Mouse (Mus musculus) frontal cortex, adult (tissue): ENCODE data around the gene Dynlt1b.
"Not testable (repeated sequence)": the region's sequence is repeated elsewhere in the genome, so short reads cannot be mapped to it uniquely, and the experiment has no call there.

Source experiments
- ATAC-seq: cut with Nextera tagmentation; 2 replicates; pipeline ENCODE4 v1.9.2; 2017; ENCODE audit warnings: mild to moderate bottlenecking, moderate library complexity, mixed read lengths; ENCODE audit not compliant: low TSS enrichment

The Dynlt1b gene

GRCm38 (mm10) chr17:6429945-6430344 is at the start of gene Dynlt1b:
Dynlt1b (plus strand) TSS chr17:6430112.
- peak; percentile 86 for ATAC-seq

GRCm38 (mm10) chr17:6380182-6380841 is 49.6 kb upstream of the Dynlt1b start:
- not testable (repeated sequence) for ATAC-seq

- not testable (repeated sequence) for ATAC-seq
Observed at GRCm38 (mm10) chr17:6381071-6381682, 48.7 kb upstream of the Dynlt1b start.

DNA sequence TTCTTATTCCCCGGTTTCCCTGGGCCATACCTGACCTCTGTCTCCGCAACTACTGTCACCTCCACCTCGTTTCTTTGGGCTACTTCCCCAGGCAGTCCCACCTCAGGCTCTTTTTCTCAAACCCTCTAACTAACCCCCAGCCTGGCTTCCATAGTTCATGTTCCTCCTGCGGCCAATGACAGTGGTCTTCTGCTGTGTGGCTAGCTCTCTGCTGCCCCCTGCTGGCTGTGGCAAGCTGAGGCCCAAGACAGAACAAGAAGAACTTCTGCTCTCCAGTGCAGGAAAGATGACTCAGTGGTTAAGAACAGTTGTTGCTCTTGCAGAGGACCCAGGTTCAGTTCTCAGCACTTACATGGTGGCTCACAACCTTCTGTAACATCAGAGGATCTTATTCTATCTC is 43.0 kb upstream of the Dynlt1b start:
- ATAC-seq = peak; percentile 83

- ATAC-seq = not testable (repeated sequence)
Observed at GRCm38 (mm10) chr17:6387380-6387911, 42.5 kb upstream of the Dynlt1b start.

GRCm38 (mm10) chr17:6389463-6389862 is 40.4 kb upstream of the Dynlt1b start:
- ATAC-seq = not testable (repeated sequence)

DNA sequence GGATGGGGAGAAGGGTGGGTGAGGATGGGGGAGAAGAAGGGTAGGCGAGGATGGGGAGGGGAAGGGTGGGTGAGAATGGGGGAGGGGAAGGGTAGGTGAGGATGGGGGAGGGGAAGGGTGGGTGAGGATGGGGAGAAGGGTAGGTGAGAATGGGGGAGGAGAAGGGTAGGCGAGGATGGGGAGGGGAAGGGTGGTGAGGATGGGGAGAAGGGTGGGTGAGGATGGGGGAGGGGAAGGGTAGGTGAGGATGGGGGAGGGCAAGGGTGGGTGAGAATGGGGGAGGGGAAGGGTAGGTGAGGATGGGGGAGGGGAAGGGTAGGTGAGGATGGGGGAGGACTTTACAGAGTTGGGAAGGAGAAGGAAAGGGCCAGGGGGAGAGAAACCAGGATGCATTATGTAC is 39.2 kb upstream of the Dynlt1b start:
- not testable (repeated sequence) for ATAC-seq

GRCm38 (mm10) chr17:6391736-6392135 is 38.2 kb upstream of the Dynlt1b start:
- ATAC-seq = not testable (repeated sequence)

DNA sequence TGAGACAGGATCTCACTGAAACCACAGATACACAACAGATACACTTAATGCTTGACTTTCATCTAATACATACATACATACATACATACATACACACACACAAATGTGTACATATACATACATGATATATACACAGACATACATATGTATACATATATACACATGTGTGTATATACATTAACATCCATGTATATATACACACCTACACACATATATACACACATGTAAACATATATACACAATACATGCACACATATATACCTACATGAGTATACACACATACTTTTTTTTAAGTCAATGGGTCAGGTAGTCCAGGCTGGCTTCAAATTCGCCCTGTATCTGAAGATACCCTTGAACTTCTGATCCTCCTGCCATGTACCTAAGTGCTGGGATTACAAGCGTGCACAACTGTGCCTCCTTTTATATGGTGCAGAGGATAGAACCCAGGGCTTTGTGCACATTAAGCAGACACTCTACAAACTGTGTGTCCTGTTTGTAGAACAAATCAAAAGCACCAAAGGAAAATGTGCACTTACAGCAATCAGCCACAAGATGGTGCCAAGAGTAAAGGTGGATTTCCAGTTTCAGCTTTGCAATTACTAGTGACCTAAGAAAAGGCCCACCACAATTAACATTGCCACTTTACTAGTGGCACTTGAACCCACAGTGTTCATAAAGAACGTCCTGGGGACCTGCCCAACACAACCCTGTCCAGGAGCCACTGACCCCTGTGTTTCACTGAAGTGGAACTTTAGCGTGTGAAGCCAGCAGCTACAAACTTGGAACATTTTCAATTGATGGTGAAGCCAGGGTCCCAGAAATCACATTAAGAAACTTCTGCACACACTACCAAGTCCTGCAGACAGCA is 37.2 kb upstream of the Dynlt1b start:
- ATAC-seq = not testable (repeated sequence)

DNA sequence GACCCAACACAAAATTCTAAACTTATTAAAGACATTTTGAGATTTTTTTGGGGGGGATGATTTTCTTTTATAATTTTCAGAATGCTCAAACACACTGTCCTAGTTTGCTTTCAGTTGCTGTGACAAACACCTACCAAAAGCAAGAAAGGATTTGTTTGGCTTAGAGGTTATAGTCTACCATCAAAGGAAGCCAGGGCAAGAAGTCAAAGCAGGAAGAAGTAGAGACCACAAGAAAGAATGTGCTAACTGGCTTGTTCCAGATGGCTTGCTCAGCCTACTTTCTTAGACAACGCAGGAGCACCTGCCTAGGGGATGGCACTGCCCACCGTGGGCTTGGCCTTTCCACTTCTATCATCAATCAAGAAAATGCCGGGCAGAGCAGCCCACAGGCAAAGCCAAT is 31.8 kb upstream of the Dynlt1b start:
- ATAC-seq = not testable (repeated sequence)

- ATAC-seq = not testable (repeated sequence)
Observed at GRCm38 (mm10) chr17:6398816-6399215, 31.1 kb upstream of the Dynlt1b start.

DNA sequence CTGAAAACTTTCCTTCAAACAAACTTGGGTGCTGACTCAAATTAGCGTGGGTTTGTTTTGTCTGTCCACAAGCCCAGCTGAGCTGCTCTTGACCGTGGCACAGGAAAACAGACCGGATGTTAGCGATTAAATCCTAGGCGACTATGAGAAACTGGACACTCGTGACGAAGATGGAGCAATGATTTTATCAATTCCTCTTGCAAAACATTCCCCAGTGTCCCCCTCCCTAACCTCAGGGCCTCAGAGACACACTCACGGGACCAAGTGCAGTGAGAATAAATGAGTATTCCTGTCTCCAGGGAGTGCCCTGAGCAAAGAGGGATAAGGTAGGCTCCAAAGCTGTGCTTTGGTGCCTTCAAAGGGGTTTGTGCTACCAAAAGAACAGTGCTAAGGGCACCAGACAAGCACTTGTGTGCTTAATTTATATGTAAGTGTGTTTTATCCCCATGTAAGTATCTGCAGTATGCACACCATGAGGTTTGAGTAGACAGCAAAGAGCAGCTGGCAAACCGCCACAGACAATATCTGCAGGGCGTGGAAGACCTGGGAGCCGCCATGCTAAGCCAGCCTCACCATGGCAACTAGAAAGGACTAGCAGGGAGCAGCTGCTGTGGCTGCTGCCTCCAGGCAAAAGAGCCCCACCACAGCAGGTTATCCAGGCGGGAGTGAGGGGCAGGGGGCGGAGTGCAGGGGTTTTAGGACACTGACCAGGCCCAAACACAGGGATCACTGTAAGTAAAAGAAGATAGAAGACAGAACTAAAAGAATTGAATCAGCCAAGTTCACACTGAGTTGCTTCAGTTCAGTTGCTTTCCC is 30.4 kb upstream of the Dynlt1b start:
- ATAC-seq = 0 out of 2 replicates have a peak, but pooled peaks have one; percentile 52

DNA sequence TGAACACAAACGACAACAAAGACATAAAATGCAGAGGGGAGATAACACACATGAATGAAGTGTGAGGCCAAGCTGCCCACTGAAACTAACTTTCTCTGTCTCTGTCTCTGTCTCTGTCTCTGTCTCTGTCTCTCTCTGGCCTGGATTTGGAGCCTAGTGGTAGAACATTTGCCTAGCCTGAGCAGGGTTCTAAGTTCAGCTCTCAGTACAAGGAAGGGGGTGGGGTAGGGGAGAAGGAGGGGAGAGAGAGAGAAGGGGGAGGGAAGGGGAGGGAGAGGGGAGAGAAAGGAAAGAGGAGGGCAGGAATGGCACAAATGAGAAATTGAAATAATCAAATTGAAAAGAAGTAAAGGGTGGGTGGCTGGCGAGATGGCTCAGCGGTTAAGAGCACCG is 29.8 kb upstream of the Dynlt1b start:
- not testable (repeated sequence) for ATAC-seq

- not testable (repeated sequence) for ATAC-seq
Observed at GRCm38 (mm10) chr17:6404493-6404892, 25.4 kb upstream of the Dynlt1b start.

DNA sequence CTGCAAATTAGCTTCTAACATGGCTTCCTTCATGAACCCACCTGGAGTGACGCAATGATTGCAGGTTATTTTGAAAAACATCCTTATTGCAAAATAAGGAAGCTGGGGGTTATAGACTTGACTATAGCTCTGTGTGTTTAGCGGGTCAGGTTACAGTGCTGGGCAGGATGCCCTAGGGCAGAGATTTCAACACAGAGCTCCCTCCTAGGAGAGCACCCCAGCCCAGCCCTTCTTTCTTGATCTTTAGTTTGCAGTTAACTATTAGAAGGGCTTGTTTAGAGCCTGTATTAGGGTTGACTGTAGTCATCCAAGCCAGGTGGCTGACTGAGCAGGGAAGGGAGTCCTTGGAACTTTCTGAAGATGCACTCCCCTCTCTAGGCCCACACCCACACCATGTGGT is 22.9 kb upstream of the Dynlt1b start:
- not testable (repeated sequence) for ATAC-seq

- ATAC-seq = not testable (repeated sequence)
Observed at GRCm38 (mm10) chr17:6410713-6411213, 19.1 kb upstream of the Dynlt1b start.

GRCm38 (mm10) chr17:6417118-6417517 is 12.8 kb upstream of the Dynlt1b start:
- peak; percentile 82 for ATAC-seq

GRCm38 (mm10) chr17:6420557-6420956 is 9.4 kb upstream of the Dynlt1b start:
- ATAC-seq = not testable (repeated sequence)

DNA sequence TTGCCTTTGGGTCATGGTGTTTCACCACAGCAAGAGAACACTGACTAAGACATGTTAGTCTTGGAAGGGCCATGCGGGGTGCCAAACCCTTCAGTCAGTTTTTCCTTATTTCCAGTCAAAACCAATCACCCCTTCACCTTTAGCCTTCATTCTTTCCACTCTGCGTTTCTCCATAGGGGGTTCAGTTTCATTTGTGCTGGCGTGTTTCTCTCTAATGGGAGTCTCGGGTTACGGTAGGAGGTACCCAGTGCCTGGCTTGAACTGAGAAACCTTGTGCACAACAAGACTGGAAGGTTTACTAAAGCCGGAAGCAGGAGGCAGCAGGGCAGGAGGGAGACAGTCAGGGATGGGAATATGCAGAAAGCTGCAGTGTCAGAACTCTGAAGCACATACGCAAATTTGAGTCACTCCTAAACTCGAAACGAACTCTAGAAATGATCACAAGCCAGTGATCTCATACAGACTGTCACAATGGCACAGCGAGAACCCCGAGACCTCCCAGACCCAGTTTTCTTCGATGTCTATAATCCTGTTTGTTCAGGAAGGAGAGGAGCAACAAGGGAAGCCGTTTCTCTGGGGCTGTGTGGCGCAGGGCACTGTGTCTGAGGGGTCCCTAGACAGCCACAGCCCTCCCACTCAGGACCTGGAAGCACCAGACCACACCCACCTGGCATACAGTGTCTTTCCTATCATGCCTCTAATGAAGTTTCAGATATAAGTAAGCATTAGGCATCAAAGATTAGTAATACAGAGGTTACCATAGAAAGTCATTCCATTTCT is 8.2 kb upstream of the Dynlt1b start:
- ATAC-seq = not testable (repeated sequence)

DNA sequence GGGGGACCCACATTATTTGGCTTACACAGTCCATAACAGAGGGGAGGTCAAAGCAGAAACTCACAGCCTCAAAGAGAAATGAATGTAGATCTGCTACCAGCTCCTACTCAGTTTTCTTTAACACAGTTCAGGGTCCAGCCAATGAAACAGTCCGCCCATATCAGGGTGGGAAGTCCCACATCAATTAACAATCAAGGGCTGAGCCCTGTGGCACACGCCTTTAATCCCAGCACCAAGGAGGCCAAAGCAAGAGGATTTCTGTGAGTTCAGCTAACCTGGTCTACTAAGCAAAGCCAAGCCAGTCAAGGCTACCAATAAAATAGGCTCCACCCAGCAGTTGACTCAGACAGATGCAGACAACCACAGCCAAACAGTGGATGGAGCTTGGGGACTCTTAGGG is 7.5 kb upstream of the Dynlt1b start:
- ATAC-seq = not testable (repeated sequence)
